Mouse (Mus musculus): Measurements from ENCODE around the gene Fam196b.

DNA sequence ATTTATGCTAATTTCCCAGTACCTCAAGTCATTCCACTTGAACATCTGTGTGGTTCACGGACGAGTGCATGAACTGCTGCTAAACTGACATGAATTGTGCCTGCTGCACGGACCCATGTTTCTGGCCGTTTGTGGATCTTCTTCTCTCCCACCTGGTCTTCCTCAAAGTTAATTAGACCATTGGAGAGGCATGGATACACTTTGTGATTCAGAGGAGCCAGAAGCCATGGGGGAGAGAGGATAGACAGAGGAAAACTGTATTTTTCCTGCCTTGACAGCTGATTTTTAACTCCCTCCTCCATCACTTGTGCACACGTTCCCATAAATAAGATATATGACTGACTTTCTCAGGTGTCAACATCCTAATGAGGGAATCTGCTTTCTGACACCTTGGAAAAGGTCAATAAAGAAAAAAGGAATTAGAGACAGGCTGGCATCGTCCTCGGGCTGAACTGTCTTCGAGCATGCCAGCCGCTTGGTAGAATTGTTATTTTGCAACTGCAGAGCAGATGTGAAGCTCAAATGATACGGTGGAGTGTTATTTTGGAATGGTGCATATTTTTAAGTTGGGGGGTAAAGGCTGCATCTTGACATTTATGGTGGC, 34.9 kb downstream of the Fam196b start:
- no peak for TF ChIP-seq CTCF (IDR thresholded peaks at IDR 0.05; ENCODE audit: low read depth, low read length)
- TF ChIP-seq POLR2A (IDR thresholded peaks at IDR 0.05; ENCODE audit: extremely low read depth, insufficient read depth, low read length) = no peak

All from liver, adult 2 months (tissue).